Mouse (Mus musculus): Measurements from ENCODE around the gene Dnah17. TPM values are rescaled to one million over a fixed set of nuclear protein-coding genes. Genes with fewer than 3 reads are reported as not detected.
A peak's percentile ranks its signal among the peaks of the same experiment; 100 is the strongest.

Gene Dnah17
- polyA plus RNA-seq, 1 experiment from 2014 or later, result 0.19 TPM

DNA sequence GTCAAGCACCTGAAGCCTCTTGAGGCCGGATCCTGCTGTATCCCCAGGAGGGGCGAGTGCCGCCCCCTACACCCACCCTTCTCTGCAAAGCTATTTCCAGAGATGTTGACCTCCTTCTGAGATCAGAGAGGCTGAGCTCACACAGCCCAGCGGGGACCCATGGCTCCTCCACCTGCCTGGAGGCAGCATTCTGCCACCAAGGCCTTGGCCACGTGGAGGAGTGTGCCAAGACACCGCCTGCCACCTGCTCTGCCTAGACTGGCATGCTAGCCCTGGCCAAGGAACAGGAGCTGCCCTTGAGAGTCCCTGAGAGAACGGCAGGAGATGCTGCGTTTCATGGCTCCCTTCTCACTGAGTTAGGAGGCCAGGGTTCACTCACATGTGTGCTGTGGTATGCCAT, 34.1 kb upstream of the Dnah17 start:
- ATAC-seq (ENCODE audit: low read depth), result no peak
- Histone ChIP-seq H3K9me3 (ENCODE audit: control insufficient read depth, low read length) (no peaks in the 10 kb centered on the region), H3K4me2 (ENCODE audit: low read depth, low read length) (no peak overlapping the region), H3K9ac (ENCODE audit: low read length) (no peak overlapping the region), H3K36me3 (ENCODE audit: control insufficient read depth, insufficient read depth, low read length) (0 out of 2 replicates have a peak, but pooled peaks cover 9% of the 10 kb centered on the region), H3K4me3 (ENCODE audit: low read length) (no peak overlapping the region), H3K27ac (ENCODE audit: low read length) (no peak overlapping the region), H3K4me1 (replicated peaks; ENCODE audit: control insufficient read depth, insufficient read depth, low read length) (peaks cover 3% of the 10 kb centered on the region; the same call in 1 of the 2 replicates), H3K27me3 (ENCODE audit: control insufficient read depth, insufficient read depth, low read depth, low read length) (no peaks in the 10 kb centered on the region)
- WGBS, result 62% methylated on average over 8 of the region's 8 CpGs

DNA sequence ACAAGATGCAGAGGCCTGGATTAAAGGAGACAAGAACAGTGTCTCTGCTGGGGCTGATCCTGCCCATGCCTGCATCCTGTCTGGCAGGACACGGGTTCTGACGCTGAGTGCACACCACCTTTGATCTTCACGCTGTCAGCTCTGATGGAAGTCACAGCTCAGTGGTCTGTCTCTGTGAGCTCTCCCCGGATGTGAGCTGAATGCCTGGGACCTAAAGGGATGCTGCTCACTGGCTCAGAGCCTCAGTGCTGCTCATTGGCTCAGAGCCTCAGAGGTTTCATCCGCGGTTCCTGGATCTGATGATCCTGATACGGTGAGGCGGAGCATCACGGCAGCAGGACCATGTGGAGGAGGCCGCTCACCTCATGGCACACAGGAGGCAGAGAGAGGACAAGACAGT, 31.8 kb upstream of the Dnah17 start:
- ATAC-seq (ENCODE audit: low read depth), result no peak
- Histone ChIP-seq H3K9ac (ENCODE audit: low read length) (no peak overlapping the region), H3K36me3 (ENCODE audit: control insufficient read depth, insufficient read depth, low read length) (0 out of 2 replicates have a peak, but pooled peaks cover 4% of the 10 kb centered on the region), H3K4me3 (ENCODE audit: low read length) (no peak overlapping the region), H3K9me3 (ENCODE audit: control insufficient read depth, low read length) (no peaks in the 10 kb centered on the region), H3K27ac (ENCODE audit: low read length) (no peak overlapping the region), H3K4me1 (replicated peaks; ENCODE audit: control insufficient read depth, insufficient read depth, low read length) (peaks cover 3% of the 10 kb centered on the region; the same call in 1 of the 2 replicates), H3K4me2 (ENCODE audit: low read depth, low read length) (no peak overlapping the region), H3K27me3 (ENCODE audit: control insufficient read depth, insufficient read depth, low read depth, low read length) (no peaks in the 10 kb centered on the region)
- 41% methylated on average over 10 of the region's 10 CpGs for WGBS

DNA sequence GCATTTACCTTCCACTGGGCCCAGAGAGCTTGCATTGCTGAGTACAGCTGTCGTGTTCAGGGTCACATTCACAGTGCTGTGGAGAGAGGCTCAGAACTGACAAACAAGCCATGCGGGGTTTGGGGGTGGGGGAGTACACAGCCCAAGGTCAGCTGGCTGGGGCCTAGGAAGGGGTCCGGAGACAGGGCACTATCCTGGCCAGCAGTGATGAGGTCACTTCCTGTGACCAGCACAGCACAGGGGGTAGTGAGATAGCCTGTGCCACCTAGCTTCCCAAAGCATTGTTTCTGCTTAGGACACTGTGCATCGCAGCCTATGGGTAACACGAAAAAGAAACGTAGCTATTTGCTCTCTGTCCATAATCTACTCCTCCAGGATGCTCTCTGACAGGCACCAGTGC, 30.8 kb upstream of the Dnah17 start:
- 51% methylated on average over 6 of the region's 6 CpGs for WGBS
- H3K36me3 ChIP-seq (ENCODE audit: control insufficient read depth, insufficient read depth, low read length), result 0 out of 2 replicates have a peak, but pooled peaks cover 4% of the 10 kb centered on the region
- no peak overlapping the region for H3K27ac ChIP-seq (ENCODE audit: low read length)
- no peak overlapping the region for H3K9ac ChIP-seq (ENCODE audit: low read length)
- H3K4me1 ChIP-seq (replicated peaks; ENCODE audit: control insufficient read depth, insufficient read depth, low read length), result peaks cover 3% of the 10 kb centered on the region; the same call in 1 of the 2 replicates
- no peak overlapping the region for H3K4me3 ChIP-seq (ENCODE audit: low read length)
- ATAC-seq (ENCODE audit: low read depth), result no peak
- H3K9me3 ChIP-seq (ENCODE audit: control insufficient read depth, low read length), result no peaks in the 10 kb centered on the region
- no peak overlapping the region for H3K4me2 ChIP-seq (ENCODE audit: low read depth, low read length)
- H3K27me3 ChIP-seq (ENCODE audit: control insufficient read depth, insufficient read depth, low read depth, low read length), result no peaks in the 10 kb centered on the region

DNA sequence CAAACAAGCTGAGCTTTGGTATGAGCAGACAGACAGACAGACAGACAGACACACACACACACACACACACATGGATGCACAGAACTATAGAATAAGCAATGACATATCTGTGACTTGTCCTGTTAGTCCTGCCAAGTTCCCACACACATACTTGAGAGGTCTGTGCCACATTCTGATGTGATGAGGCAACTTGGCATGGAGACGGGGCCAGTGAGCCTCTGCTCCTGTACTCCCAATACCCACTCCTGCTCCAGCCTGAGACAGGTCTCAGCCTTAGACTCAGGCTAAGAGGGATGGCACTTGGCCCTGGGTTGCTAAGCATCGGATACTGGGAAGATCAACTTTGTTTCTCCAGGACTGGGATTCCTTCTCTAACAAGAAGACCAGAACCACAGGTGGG, 30.3 kb upstream of the Dnah17 start:
- ATAC-seq (ENCODE audit: low read depth), result 0 out of 2 replicates have a peak, but pooled peaks have one; percentile 21
- Histone ChIP-seq H3K4me3 (ENCODE audit: low read length) (no peak overlapping the region), H3K9ac (ENCODE audit: low read length) (no peak overlapping the region), H3K36me3 (ENCODE audit: control insufficient read depth, insufficient read depth, low read length) (0 out of 2 replicates have a peak, but pooled peaks cover 4% of the 10 kb centered on the region), H3K4me1 (replicated peaks; ENCODE audit: control insufficient read depth, insufficient read depth, low read length) (peaks cover 3% of the 10 kb centered on the region; the same call in 1 of the 2 replicates), H3K4me2 (ENCODE audit: low read depth, low read length) (no peak overlapping the region), H3K27ac (ENCODE audit: low read length) (no peak overlapping the region), H3K27me3 (ENCODE audit: control insufficient read depth, insufficient read depth, low read depth, low read length) (no peaks in the 10 kb centered on the region), H3K9me3 (ENCODE audit: control insufficient read depth, low read length) (peaks cover 3% of the 10 kb centered on the region; the same call in 1 of the 2 replicates)
- WGBS, result 57% methylated on average over 2 of the region's 2 CpGs

DNA sequence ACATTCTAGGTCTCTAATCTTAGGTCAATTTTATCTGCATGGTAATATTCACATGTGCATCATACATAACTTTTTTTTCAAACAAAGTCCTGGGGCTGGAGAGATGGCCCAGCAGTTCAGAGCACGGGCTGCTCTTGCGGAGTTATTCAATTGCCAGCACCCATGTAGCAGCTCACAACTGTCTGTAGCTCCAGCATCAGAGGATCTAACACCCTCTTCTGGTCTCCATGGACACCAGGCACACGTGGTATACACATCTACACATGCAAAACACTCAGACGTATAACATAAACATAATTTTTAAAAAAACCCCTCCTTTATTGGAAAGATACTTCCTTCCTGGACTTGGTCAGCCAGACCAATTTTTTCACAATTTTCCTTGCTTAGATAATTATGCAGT, 28.3 kb upstream of the Dnah17 start:
- H3K36me3 ChIP-seq (ENCODE audit: control insufficient read depth, insufficient read depth, low read length), result 0 out of 2 replicates have a peak, but pooled peaks cover 4% of the 10 kb centered on the region
- WGBS, result 36% methylated on average over 4 of the region's 4 CpGs
- H3K4me2 ChIP-seq (ENCODE audit: low read depth, low read length), result no peak overlapping the region
- no peak for ATAC-seq (ENCODE audit: low read depth)
- H3K4me3 ChIP-seq (ENCODE audit: low read length), result no peak overlapping the region
- no peak overlapping the region for H3K9ac ChIP-seq (ENCODE audit: low read length)
- no peaks in the 10 kb centered on the region for H3K27me3 ChIP-seq (ENCODE audit: control insufficient read depth, insufficient read depth, low read depth, low read length)
- 0 out of 2 replicates have a peak, but pooled peaks cover 3% of the 10 kb centered on the region for H3K4me1 ChIP-seq (replicated peaks; ENCODE audit: control insufficient read depth, insufficient read depth, low read length)
- peaks cover 3% of the 10 kb centered on the region; the same call in 1 of the 2 replicates for H3K9me3 ChIP-seq (ENCODE audit: control insufficient read depth, low read length)
- H3K27ac ChIP-seq (ENCODE audit: low read length), result no peak overlapping the region

DNA sequence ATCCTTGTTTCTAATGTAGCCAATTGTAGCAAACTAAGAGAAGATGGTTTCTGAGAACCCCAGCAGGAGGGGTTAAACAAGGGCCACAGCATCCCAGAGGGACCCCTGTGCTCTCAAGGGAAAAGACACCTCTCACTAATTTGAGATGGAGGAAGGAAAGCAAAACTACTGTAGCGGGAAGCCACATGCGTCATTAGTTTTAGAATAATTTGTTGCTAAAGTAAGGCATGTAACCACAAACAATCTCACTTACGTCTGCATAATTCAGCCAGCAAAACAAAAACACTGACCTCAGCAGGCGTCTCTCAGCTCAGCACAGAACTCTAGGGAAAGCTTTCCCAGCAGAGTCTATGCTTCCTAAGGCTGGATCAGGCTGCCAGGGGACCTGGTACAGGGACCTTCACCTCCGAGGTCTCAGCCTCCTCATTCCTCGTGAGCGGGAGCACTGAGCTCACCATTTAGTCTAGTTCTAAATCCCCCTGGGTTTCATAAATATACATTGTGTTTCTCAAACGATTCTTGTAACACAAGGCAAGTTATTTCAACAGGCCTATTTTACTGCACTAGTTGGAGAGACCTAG, 26.1 kb upstream of the Dnah17 start:
- WGBS, result 73% methylated on average over 8 of the region's 8 CpGs
- H3K27me3 ChIP-seq (ENCODE audit: control insufficient read depth, insufficient read depth, low read depth, low read length), result no peaks in the 10 kb centered on the region
- H3K9me3 ChIP-seq (ENCODE audit: control insufficient read depth, low read length), result peaks cover 5% of the 10 kb centered on the region; the same call in 1 of the 2 replicates
- H3K36me3 ChIP-seq (ENCODE audit: control insufficient read depth, insufficient read depth, low read length), result no peaks in the 10 kb centered on the region
- no peak for ATAC-seq (ENCODE audit: low read depth)
- 0 out of 2 replicates have a peak, but pooled peaks cover 3% of the 10 kb centered on the region for H3K4me1 ChIP-seq (replicated peaks; ENCODE audit: control insufficient read depth, insufficient read depth, low read length)
- no peak overlapping the region for H3K4me2 ChIP-seq (ENCODE audit: low read depth, low read length)
- H3K4me3 ChIP-seq (ENCODE audit: low read length), result no peak overlapping the region
- H3K27ac ChIP-seq (ENCODE audit: low read length), result no peak overlapping the region
- no peak overlapping the region for H3K9ac ChIP-seq (ENCODE audit: low read length)

DNA sequence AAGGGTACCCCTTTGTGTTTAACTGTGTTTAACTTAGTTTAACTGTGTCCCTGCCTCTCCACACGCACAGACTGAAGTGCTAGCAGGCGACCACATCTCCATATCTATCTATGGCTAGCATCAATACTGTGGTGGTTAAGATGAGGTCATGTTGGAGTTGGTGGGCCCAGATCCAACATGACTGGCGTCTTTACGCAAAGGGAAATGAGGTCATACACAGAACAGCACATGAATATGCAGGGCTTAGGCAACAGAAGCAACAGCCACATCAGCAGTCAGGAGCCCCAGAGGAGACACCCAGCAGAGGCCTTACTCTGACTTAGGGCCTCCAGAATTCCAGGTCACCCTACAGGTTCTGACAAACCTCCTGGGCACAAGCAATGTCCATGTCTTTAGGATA, 22.5 kb upstream of the Dnah17 start:
- Histone ChIP-seq H3K9me3 (ENCODE audit: control insufficient read depth, low read length) (peaks cover 6% of the 10 kb centered on the region; the same call in 1 of the 2 replicates), H3K4me3 (ENCODE audit: low read length) (no peak overlapping the region), H3K4me2 (ENCODE audit: low read depth, low read length) (no peak overlapping the region), H3K4me1 (replicated peaks; ENCODE audit: control insufficient read depth, insufficient read depth, low read length) (peaks cover 3% of the 10 kb centered on the region), H3K27ac (ENCODE audit: low read length) (no peak overlapping the region), H3K9ac (ENCODE audit: low read length) (no peak overlapping the region), H3K36me3 (ENCODE audit: control insufficient read depth, insufficient read depth, low read length) (no peaks in the 10 kb centered on the region), H3K27me3 (ENCODE audit: control insufficient read depth, insufficient read depth, low read depth, low read length) (no peaks in the 10 kb centered on the region)
- ATAC-seq (ENCODE audit: low read depth), result no peak
- WGBS, result 67% methylated on average over 4 of the region's 4 CpGs

DNA sequence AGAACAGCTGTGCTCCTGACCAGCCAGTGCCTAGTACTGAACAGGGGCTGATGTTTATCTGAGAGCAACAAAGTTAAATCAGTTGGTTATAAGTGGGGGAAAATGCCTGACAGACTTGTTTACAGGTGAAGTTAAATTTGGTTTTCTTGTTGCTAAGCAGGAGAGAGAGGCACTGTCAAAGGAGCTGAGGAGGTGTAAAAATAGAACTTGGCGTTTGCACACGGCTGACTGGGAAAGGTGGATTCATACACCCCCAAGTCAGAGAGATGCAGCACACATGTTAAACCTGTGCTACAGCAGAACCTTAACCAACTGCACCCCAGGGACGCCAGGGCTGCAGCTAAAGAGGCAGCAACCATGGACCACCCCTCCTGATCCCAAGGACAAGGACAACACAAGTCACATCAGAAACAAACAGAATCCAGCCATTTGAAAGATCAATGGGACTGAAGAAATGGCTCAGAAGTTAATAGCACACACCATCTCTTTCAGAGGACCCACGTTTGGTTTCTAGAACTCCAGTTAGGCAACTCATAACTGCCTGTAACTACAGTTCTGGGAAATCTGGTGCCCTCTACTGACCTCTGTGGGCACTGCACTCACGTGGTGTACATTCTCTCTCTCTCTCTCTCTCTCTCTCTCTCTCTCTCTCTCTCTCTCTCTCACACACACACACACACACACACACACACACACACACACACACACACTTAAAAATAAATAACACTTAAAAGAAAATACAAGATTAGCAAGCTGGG, 21.2 kb upstream of the Dnah17 start:
- no peak for ATAC-seq (ENCODE audit: low read depth)
- Histone ChIP-seq H3K9ac (ENCODE audit: low read length) (no peak overlapping the region), H3K27ac (ENCODE audit: low read length) (no peak overlapping the region), H3K9me3 (ENCODE audit: control insufficient read depth, low read length) (peaks cover 6% of the 10 kb centered on the region; the same call in 1 of the 2 replicates), H3K4me1 (replicated peaks; ENCODE audit: control insufficient read depth, insufficient read depth, low read length) (peaks cover 3% of the 10 kb centered on the region), H3K4me3 (ENCODE audit: low read length) (no peak overlapping the region), H3K36me3 (ENCODE audit: control insufficient read depth, insufficient read depth, low read length) (no peaks in the 10 kb centered on the region), H3K4me2 (ENCODE audit: low read depth, low read length) (no peak overlapping the region), H3K27me3 (ENCODE audit: control insufficient read depth, insufficient read depth, low read depth, low read length) (no peaks in the 10 kb centered on the region)
- 86% methylated on average over 5 of the region's 5 CpGs for whole genome bisulfite sequencing

DNA sequence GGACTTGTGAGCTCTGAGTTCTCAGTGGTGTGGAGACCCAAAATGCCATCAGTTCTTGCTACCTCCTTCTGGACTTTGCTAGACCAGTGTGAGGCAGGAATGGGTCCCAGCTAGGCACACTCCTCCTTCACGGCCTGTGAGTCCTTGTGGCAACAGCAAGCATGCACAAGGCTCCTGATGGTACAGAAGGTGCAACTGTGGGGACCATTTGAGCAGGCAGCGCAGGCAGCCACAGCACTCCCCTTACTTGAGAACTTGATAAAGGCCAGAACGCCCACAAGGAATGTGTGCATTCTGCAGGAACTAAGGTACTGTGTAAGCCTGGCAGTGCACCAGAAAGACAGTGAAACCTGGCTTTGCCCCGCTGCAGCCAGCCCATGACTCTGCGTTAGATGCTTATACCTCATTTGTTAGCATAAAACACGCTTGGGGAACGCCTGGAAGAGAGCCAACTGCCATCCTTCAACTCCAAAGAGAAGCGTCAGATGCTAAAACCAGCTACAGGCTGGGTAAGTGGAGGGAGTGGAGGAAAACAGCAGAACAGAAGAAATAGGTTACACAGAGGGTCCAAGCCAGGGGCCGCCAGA, 19.8 kb upstream of the Dnah17 start:
- Histone ChIP-seq H3K4me3 (ENCODE audit: low read length) (no peak overlapping the region), H3K27ac (ENCODE audit: low read length) (no peak overlapping the region), H3K9me3 (ENCODE audit: control insufficient read depth, low read length) (peaks cover 3% of the 10 kb centered on the region; the same call in 1 of the 2 replicates), H3K4me1 (replicated peaks; ENCODE audit: control insufficient read depth, insufficient read depth, low read length) (peaks cover 3% of the 10 kb centered on the region), H3K27me3 (ENCODE audit: control insufficient read depth, insufficient read depth, low read depth, low read length) (no peaks in the 10 kb centered on the region), H3K4me2 (ENCODE audit: low read depth, low read length) (no peak overlapping the region), H3K36me3 (ENCODE audit: control insufficient read depth, insufficient read depth, low read length) (no peaks in the 10 kb centered on the region), H3K9ac (ENCODE audit: low read length) (no peak overlapping the region)
- WGBS, result 22% methylated on average over 9 of the region's 9 CpGs
- ATAC-seq (ENCODE audit: low read depth), result peak; percentile 42; the same call in 1 of the 2 replicates

Data from lung, embryonic 16.5 days (tissue).